Mouse (Mus musculus): ENCODE measurements around the gene Ndufa3.

DNA sequence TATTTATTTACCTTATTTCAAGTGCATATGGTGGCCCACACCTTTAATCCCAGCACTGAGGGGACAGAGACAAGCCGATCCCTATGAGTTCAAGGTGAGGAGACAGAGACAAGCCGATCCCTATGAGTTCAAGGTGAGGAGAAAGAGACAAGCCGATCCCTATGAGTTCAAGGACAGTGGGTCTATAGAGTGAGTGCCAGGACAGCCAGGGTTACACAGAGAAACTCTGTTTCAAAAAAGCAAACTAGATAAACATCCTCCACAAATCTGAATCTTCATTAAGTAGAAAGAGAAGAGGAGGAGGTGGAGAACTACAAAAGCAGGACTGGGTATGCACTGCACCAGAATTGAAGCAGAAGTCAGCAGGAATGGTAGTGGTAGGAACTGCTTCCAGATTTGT, 8.5 kb upstream of the Ndufa3 start:
- no peak for TF ChIP-seq CTCF (IDR thresholded peaks at IDR 0.05; ENCODE audit: control insufficient read depth, insufficient read depth, insufficient replicate concordance, low read depth, low read length)
- no peak for TF ChIP-seq POLR2A (IDR thresholded peaks at IDR 0.05; ENCODE audit: control insufficient read depth, low read depth, low read length)

Data from testis, adult 2 months (tissue).